Mouse (Mus musculus): ENCODE data around the gene Fgfr2.
A peak's percentile ranks its signal among the peaks of the same experiment; 100 is the strongest.

Fgfr2 gene

DNA sequence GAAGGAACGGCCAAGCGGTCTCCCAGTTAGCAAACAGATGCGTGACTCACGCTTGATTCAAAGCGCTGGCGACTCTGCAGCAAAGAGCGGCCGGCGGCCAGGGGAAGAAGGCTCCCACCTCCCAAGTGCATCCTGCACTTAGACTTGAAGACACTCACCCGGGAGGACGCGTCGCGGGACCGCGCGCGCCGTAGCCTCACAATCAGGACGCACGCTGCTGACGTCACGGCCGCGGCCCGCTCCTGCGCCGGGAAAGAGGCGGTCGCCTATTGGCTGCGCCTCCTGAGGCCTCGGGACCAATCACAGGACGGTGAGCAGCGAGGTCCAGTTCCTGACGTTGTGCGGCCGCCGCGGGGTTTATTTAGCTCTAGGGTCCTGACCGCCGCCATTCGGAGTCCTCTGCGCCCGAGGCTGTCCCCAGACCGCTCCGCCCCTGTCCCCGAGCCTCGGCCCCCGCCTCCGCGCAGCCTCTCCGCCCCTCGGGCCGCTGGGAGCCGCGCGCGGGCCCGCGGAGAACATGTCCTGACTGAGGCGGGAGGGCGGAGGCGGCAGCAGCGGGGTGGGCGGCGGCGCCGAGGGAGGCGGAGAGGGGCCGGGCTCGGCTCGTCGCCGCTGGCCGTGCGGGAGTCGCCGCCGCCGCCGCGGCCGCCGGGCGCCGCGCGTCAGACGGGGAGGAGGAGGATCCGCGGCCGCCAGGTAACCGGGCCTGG lies 192.1 kb downstream of the Fgfr2 start, which contains the start of gene Zranb1:
Gene Zranb1 (plus strand): TSS at position 293 of the 710 bp plus-strand sequence.
- peak; percentile 98 for DNase-seq

DNA sequence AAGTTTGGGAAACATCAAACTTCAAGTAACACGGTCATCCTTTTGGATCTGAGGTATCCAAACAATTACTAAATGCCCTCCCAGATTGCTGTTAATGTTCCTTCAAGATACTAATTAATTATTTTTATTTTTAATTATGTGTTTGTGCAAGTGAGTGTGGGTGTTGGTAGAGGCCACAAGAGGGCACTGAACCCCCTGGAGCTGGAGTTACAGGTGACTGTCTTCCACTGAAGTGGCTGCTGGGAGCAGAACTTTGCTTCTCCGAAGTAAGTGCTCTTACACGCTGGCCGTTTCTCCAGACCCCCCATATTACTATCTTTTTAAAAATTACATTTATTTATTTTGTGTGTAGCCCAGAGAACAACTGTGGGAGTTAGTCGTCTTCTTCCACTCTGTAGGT lies 193.1 kb downstream of the Fgfr2 start:
- DNase-seq: no peak

DNA sequence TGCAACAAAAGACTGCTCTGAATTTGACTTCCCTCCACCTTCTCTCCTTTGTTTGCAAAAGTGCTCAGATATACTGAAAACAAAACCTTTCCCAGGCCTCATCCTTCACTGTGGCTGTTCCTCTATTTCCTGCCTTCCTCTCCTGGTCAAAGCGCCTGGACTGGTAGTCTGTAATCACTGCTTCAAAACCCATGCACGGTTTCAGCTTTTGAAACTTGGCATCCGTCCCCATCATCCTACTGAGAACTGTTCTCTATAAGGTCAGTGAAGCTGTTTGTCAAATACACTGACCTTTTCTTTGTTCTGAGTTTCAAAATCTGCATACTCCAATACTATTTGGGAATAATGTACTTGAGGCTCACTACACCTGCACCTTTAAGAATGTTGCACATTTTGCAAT lies 195.9 kb downstream of the Fgfr2 start:
- DNase-seq: no peak

GRCm38 (mm10) chr7:132925227-132925626 lies 197.9 kb downstream of the Fgfr2 start:
- DNase-seq: no peak

GRCm38 (mm10) chr7:132921971-132922370 lies 201.2 kb downstream of the Fgfr2 start:
- no peak for DNase-seq

DNA sequence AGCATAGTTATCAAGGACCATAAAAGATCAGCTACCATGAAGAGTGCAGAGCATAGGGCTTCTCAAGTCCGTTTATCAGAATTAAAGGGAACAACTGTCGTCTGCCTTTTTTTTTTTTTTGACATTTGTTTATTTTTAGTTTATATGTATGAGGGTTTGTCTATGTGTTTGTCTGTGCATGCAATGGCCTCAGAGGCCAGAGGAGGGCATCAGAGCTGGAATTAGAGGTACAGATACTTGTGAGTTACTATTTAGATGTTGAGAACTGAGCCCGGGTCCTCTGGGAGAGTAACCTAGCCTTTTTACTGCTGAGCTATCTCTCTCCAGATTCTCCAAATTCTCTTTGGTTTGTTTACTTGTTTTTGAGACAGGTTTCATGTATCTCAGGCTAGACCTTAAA lies 219.4 kb downstream of the Fgfr2 start:
- DNase-seq: no peak

- DNase-seq: no peak
These were observed 222.2 kb downstream of the Fgfr2 start for GRCm38 (mm10) chr7:132900826-132901531.

GRCm38 (mm10) chr7:132898234-132898633 lies 224.9 kb downstream of the Fgfr2 start:
- DNase-seq: peak; percentile 16

DNA sequence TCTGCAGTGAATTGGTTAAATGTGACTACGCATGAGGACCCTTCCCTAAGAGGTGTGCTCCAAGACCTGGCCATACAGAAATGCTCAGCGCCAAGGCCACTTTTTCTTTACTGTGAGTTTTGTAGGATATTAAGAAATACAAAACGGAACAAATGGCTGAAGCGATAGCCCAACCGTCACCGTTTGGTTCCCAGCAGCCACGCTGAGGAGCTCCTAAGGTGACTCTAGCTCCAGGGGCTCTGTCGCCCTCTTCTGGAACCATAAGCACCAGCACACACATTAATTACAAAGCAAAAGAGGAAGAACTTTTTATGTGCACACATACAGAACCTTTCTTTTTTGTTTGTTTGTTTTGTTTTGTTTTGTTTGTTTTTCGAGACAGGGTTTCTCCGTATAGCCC lies 225.9 kb downstream of the Fgfr2 start:
- DNase-seq: no peak

- no peak for DNase-seq
These were observed 226.8 kb downstream of the Fgfr2 start for GRCm38 (mm10) chr7:132896206-132896815.

DNA sequence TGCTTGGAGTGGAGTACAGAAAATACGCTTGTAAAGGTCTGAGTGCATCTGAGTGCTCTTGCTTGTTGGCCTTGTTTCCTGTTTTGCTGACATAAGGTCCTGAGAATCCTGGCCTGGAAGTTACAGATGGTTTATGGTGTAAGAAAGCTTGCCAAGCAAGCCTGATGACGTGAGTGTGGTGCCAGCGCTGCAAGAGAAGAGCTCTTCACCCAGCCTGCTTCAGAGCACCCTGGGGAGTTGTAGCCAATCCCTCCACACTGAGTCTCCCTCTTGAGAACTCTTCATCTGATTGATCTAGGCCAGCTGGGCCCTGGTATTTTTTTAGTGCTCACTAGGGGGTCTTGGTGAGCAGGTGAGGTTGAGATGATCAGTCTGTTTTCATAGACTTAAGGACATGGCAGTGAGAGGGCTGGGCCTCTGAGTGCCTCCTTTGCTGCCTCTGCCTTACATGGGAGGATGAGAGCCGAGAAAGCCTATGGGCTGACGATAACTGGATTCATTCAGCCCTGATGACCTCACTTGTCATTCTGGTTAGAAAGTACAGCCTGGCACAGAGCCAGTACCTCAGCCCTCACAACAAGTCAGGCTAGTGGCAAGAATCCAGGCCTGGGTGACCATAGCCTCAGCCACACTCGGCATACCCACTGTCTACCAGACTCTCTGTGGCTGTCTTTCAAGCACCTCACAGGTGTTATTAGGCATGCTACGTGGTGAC lies 228.2 kb downstream of the Fgfr2 start:
- DNase-seq: peak; percentile 45

- no peak for DNase-seq
These were observed 229.8 kb downstream of the Fgfr2 start for GRCm38 (mm10) chr7:132893336-132893735.

- no peak for DNase-seq
These were observed 230.3 kb downstream of the Fgfr2 start for GRCm38 (mm10) chr7:132892806-132893205.

DNA sequence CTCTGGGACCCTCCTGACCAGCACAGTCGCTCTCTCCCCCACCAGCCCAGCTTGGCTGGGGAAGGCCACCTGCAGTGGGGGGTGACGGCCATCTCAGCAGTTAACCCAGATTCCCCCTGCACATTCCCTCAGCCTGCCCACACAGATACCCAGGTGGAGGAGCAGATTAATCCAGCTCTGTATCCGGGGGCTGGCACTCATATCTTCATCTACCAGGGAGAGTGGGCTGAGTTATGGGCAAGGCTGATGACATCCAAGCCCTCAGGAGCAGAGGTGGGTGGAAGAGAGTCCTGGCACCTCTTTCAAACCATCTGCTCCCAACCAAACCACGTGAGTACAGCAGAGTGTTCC lies 230.9 kb downstream of the Fgfr2 start:
- DNase-seq: no peak

- no peak for DNase-seq
These were observed 231.4 kb downstream of the Fgfr2 start for GRCm38 (mm10) chr7:132891561-132892310.

DNA sequence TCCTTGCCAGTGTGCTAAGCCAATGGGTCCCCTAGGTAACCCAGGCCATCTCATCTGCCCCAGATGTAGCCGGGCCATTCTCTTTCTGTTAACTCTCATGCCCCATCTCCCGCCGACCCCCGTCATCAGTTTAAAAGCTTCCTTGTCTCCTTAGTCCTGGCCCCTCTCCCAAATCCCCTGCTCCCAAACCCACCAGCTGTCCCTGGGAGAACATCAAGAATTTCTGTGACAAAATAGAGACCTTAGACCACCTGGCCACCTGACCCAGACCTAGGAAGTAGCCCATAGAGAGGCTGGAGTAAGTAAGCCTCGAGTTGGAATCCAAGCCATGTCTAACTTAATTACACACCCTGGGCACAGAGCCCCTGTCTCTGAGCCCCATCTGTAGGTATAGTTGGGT lies 232.9 kb downstream of the Fgfr2 start:
- no peak for DNase-seq

DNA sequence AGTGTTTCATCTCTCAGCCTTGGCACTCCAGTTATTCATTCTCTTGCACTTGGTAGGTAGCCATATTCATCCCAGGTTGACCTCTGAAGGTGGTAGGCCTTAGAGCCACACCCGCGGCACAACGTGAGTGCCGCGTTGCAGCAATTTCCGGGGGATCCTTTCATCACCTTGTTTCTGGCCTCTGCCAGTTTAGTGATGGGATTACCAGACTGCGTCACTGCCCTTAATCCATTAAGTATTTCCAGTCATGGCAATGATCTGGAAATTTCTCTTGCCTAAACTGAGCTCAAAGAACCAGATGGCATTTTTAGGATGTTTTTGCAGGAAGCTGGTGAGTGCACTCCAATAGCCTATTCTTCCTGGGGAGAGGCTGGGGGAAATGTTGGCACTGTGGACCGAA lies 233.5 kb downstream of the Fgfr2 start:
- DNase-seq: no peak

DNA sequence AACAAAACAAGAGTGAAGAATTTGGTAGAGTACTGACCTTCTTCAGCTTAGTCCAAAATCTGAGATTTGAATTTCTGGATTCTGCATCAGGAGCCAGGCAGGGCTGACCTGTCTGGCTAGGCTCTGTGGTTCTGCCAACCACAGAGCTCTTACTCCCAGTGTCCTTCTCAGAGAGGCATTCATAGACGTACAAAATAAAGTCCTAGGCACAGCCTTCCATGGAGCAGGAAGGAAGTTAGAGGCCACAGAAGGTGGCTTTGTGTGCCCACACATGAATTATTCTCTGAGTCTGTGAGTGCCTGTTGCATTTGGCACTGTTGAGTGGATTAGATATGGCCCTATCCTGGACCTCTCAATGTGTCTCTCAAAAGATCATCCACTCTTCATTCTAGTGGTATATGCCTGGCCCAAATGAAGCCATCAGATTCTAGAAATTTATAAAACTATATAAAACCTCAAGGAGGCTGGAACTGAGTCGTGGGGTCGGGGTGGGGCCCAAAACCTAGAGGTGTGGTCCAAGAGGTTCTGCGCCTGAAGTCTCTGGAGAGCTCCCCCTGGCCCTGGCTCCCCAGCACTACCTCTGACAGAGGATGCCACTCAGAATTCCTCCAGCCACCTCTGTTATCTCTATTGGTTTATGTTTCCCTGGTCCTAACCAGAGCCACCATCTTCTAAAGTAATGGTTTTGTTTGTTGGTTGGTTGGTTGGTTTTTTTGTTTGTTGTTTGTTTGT lies 234.5 kb downstream of the Fgfr2 start:
- DNase-seq: no peak

GRCm38 (mm10) chr7:132888052-132888451 lies 235.1 kb downstream of the Fgfr2 start:
- DNase-seq: no peak

DNA sequence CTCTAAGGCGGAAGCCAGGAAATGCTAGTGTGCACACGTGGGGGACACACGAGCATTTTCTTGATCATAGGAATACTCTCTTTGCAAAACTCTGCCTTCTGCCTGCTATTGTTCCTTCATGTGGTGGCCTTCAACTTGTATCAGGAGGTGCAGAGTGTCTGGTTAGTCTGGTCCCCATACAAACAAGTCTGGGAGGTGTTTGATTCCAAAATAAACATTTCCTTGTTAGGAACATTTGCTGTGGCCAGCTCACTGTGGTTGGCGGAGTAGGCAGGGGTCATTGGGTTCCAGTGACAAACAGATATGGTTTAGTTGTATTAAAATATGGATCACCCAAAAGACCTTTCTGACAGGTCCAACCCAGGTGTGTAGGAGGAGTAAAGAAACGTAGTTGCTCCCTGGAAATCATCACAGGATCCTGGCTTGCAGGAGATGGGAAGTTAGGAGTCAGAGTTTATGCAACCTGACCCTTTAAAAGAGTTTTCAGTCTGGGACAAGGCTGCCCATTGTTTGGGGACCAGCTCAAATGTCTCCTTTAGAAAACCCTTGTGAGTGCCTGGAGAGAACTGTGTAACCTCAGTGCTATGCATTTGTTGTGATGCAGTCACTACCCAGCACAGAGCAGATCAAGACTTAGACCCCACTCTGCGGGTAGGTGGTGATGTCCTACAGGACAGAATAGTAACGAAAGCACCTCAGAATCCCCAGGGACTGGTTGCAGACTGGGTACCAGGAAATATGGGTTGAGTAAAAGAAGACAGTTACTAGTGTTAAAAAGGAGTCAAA lies 235.9 kb downstream of the Fgfr2 start:
- DNase-seq: no peak

- no peak for DNase-seq
These were observed 239.1 kb downstream of the Fgfr2 start for GRCm38 (mm10) chr7:132884031-132884430.
